Mouse (Mus musculus): ENCODE measurements around the gene Dzip1. TPM values are rescaled to one million over a fixed set of nuclear protein-coding genes. Genes with fewer than 3 reads are reported as not detected.

Gene Dzip1
- total and polyA plus RNA-seq, 3 experiments, result 3.1 to 30.9 (median 6.9) TPM

GRCm38 (mm10) chr14:118839416-118839815, 85.8 kb downstream of the Dzip1 start:
- Histone ChIP-seq H3K27me3 (ENCODE audit: insufficient read depth, low read length) (peaks cover 21% of the 10 kb centered on the region), H3K4me3 (ENCODE audit: low read depth, low read length) (no peak overlapping the region), H3K4me1 (ENCODE audit: insufficient read depth, low read depth, low read length) (0 out of 2 replicates have a peak, but pooled peaks cover 2% of the 10 kb centered on the region), H3K9me3 (replicated peaks) (peaks cover 6% of the 10 kb centered on the region), H3K36me3 (replicated peaks) (no peaks in the 10 kb centered on the region)
- no peak for TF ChIP-seq CTCF (IDR thresholded peaks at IDR 0.05; ENCODE audit: low read depth, low read length)
- no peak for TF ChIP-seq GATA2 (IDR thresholded peaks at IDR 0.05; ENCODE audit: borderline replicate concordance, low read depth, low read length)
- TF ChIP-seq TAL1 (conservative IDR thresholded peaks at IDR 0.05; ENCODE audit: low read depth, low read length), result no peak
- TF ChIP-seq POLR2AphosphoS5 (IDR thresholded peaks at IDR 0.05; ENCODE audit: insufficient replicate concordance, low read depth, low read length), result no peak
- no peak for TF ChIP-seq GATA1 (IDR thresholded peaks at IDR 0.05; ENCODE audit: borderline replicate concordance, low read length)
- no peak for ATAC-seq (ENCODE audit: extremely low read depth, insufficient number of reproducible peaks, low FRiP score, poor library complexity, severe bottlenecking)
- no peak for DNase-seq (ENCODE audit: low spot score)

GRCm38 (mm10) chr14:118838556-118839120, 86.6 kb downstream of the Dzip1 start:
- Histone ChIP-seq H3K4me3 (ENCODE audit: low read depth, low read length) (no peak overlapping the region), H3K36me3 (replicated peaks) (no peaks in the 10 kb centered on the region), H3K27me3 (ENCODE audit: insufficient read depth, low read length) (peaks cover 21% of the 10 kb centered on the region), H3K9me3 (replicated peaks) (peaks cover 6% of the 10 kb centered on the region), H3K4me1 (ENCODE audit: insufficient read depth, low read depth, low read length) (0 out of 2 replicates have a peak, but pooled peaks cover 2% of the 10 kb centered on the region)
- TF ChIP-seq TAL1 (conservative IDR thresholded peaks at IDR 0.05; ENCODE audit: low read depth, low read length), result no peak
- no peak for TF ChIP-seq POLR2AphosphoS5 (IDR thresholded peaks at IDR 0.05; ENCODE audit: insufficient replicate concordance, low read depth, low read length)
- TF ChIP-seq CTCF (IDR thresholded peaks at IDR 0.05; ENCODE audit: low read depth, low read length), result no peak
- TF ChIP-seq GATA1 (IDR thresholded peaks at IDR 0.05; ENCODE audit: borderline replicate concordance, low read length), result no peak
- TF ChIP-seq GATA2 (IDR thresholded peaks at IDR 0.05; ENCODE audit: borderline replicate concordance, low read depth, low read length), result no peak
- ATAC-seq (ENCODE audit: extremely low read depth, insufficient number of reproducible peaks, low FRiP score, poor library complexity, severe bottlenecking) (no peak), DNase-seq (ENCODE audit: low spot score) (no peak)

- H3K4me1 ChIP-seq (ENCODE audit: insufficient read depth, low read depth, low read length), result 0 out of 2 replicates have a peak, but pooled peaks cover 2% of the 10 kb centered on the region
- ATAC-seq (ENCODE audit: extremely low read depth, insufficient number of reproducible peaks, low FRiP score, poor library complexity, severe bottlenecking), result no peak
- peaks cover 6% of the 10 kb centered on the region for H3K9me3 ChIP-seq (replicated peaks)
- no peak for TF ChIP-seq CTCF (IDR thresholded peaks at IDR 0.05; ENCODE audit: low read depth, low read length)
- no peak for TF ChIP-seq GATA1 (IDR thresholded peaks at IDR 0.05; ENCODE audit: borderline replicate concordance, low read length)
- no peak for TF ChIP-seq GATA2 (IDR thresholded peaks at IDR 0.05; ENCODE audit: borderline replicate concordance, low read depth, low read length)
- no peak for TF ChIP-seq POLR2AphosphoS5 (IDR thresholded peaks at IDR 0.05; ENCODE audit: insufficient replicate concordance, low read depth, low read length)
- TF ChIP-seq TAL1 (conservative IDR thresholded peaks at IDR 0.05; ENCODE audit: low read depth, low read length), result no peak
- no peak for DNase-seq (ENCODE audit: low spot score)
- H3K36me3 ChIP-seq (replicated peaks), result no peaks in the 10 kb centered on the region
- peaks cover 25% of the 10 kb centered on the region for H3K27me3 ChIP-seq (ENCODE audit: insufficient read depth, low read length)
- no peak overlapping the region for H3K4me3 ChIP-seq (ENCODE audit: low read depth, low read length)
These were observed 88.5 kb downstream of the Dzip1 start for GRCm38 (mm10) chr14:118836754-118837153.

GRCm38 (mm10) chr14:118836145-118836544, 89.1 kb downstream of the Dzip1 start:
- no peak for TF ChIP-seq GATA1 (IDR thresholded peaks at IDR 0.05; ENCODE audit: borderline replicate concordance, low read length)
- no peak for TF ChIP-seq CTCF (IDR thresholded peaks at IDR 0.05; ENCODE audit: low read depth, low read length)
- TF ChIP-seq TAL1 (conservative IDR thresholded peaks at IDR 0.05; ENCODE audit: low read depth, low read length), result no peak
- TF ChIP-seq GATA2 (IDR thresholded peaks at IDR 0.05; ENCODE audit: borderline replicate concordance, low read depth, low read length), result no peak
- no peak for TF ChIP-seq POLR2AphosphoS5 (IDR thresholded peaks at IDR 0.05; ENCODE audit: insufficient replicate concordance, low read depth, low read length)
- H3K4me3 ChIP-seq (ENCODE audit: low read depth, low read length), result no peak overlapping the region

GRCm38 (mm10) chr14:118834313-118834712, 90.9 kb downstream of the Dzip1 start:
- no peak for ATAC-seq (ENCODE audit: extremely low read depth, insufficient number of reproducible peaks, low FRiP score, poor library complexity, severe bottlenecking)
- H3K4me1 ChIP-seq (ENCODE audit: insufficient read depth, low read depth, low read length), result 0 out of 2 replicates have a peak, but pooled peaks cover 2% of the 10 kb centered on the region

More at GRCm38 (mm10) chr14:118836145-118836544, 89.1 kb downstream of the Dzip1 start:
- ATAC-seq (ENCODE audit: extremely low read depth, insufficient number of reproducible peaks, low FRiP score, poor library complexity, severe bottlenecking) (no peak), DNase-seq (ENCODE audit: low spot score) (no peak)
- Histone ChIP-seq H3K27me3 (ENCODE audit: insufficient read depth, low read length) (peaks cover 26% of the 10 kb centered on the region), H3K4me1 (ENCODE audit: insufficient read depth, low read depth, low read length) (0 out of 2 replicates have a peak, but pooled peaks cover 2% of the 10 kb centered on the region), H3K9me3 (replicated peaks) (peaks cover 6% of the 10 kb centered on the region), H3K36me3 (replicated peaks) (no peaks in the 10 kb centered on the region)

GRCm38 (mm10) chr14:118833241-118833640, 92.0 kb downstream of the Dzip1 start:
- Histone ChIP-seq H3K9me3 (replicated peaks) (no peaks in the 10 kb centered on the region), H3K36me3 (replicated peaks) (no peaks in the 10 kb centered on the region), H3K4me3 (ENCODE audit: low read depth, low read length) (no peak overlapping the region), H3K27me3 (ENCODE audit: insufficient read depth, low read length) (peaks cover 31% of the 10 kb centered on the region), H3K4me1 (ENCODE audit: insufficient read depth, low read depth, low read length) (peaks cover 2% of the 10 kb centered on the region; the same call in 1 of the 2 replicates)
- DNase-seq (ENCODE audit: low spot score), result no peak
- TF ChIP-seq POLR2AphosphoS5 (IDR thresholded peaks at IDR 0.05; ENCODE audit: insufficient replicate concordance, low read depth, low read length) (no peak), CTCF (IDR thresholded peaks at IDR 0.05; ENCODE audit: low read depth, low read length) (no peak)
- ATAC-seq (ENCODE audit: extremely low read depth, insufficient number of reproducible peaks, low FRiP score, poor library complexity, severe bottlenecking), result no peak

More at GRCm38 (mm10) chr14:118834313-118834712, 90.9 kb downstream of the Dzip1 start:
- Histone ChIP-seq H3K4me3 (ENCODE audit: low read depth, low read length) (no peak overlapping the region), H3K36me3 (replicated peaks) (no peaks in the 10 kb centered on the region), H3K9me3 (replicated peaks) (no peaks in the 10 kb centered on the region), H3K27me3 (ENCODE audit: insufficient read depth, low read length) (peaks cover 25% of the 10 kb centered on the region)
- no peak for TF ChIP-seq GATA1 (IDR thresholded peaks at IDR 0.05; ENCODE audit: borderline replicate concordance, low read length)
- TF ChIP-seq GATA2 (IDR thresholded peaks at IDR 0.05; ENCODE audit: borderline replicate concordance, low read depth, low read length), result no peak
- TF ChIP-seq CTCF (IDR thresholded peaks at IDR 0.05; ENCODE audit: low read depth, low read length), result no peak
- TF ChIP-seq POLR2AphosphoS5 (IDR thresholded peaks at IDR 0.05; ENCODE audit: insufficient replicate concordance, low read depth, low read length), result no peak
- TF ChIP-seq TAL1 (conservative IDR thresholded peaks at IDR 0.05; ENCODE audit: low read depth, low read length), result no peak
- no peak for DNase-seq (ENCODE audit: low spot score)

All from G1E (cell line).